Mouse (Mus musculus): Measurements from ENCODE around the gene Poln.

DNA sequence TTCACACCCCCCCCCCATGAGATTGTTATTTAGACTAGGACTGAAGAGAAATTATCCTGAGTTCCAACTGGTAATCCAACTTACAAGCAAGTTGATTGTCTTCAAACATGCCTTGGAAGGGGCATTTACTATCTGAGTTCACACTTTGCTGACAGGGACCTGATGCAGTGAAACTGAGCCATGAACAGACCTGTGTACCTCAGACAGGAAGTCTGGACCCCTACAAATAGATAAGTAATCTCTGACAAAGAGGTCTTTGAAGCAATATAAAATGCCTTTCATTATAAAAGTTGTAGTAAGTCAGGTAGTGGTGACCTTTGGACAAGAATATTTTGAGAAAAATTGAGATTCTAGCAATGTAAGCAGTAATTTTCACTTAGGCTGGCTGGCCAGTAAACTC, 20.8 kb downstream of the Poln start:
- no peak for TF ChIP-seq CTCF (IDR thresholded peaks at IDR 0.05; ENCODE audit: low read depth, low read length)
- no peak for TF ChIP-seq POLR2A (IDR thresholded peaks at IDR 0.05; ENCODE audit: borderline replicate concordance, low read depth, low read length)

Measured in bone marrow macrophage, adult 2 months (primary cell).